Mouse (Mus musculus) bone marrow macrophage, adult 2 months (primary cell): ENCODE data around the gene Olfr1322.

Source experiments
- CTCF ChIP-seq: IDR thresholded peaks from 2 replicates; pipeline ENCODE4 v1.5.1; 2012; ENCODE audit warnings: low read depth, mild to moderate bottlenecking, low read length, moderate library complexity
- POLR2A ChIP-seq: IDR thresholded peaks from 2 replicates; pipeline ENCODE4 v1.6.1; 2012; ENCODE audit warnings: mild to moderate bottlenecking, low read depth, low read length, borderline replicate concordance

- TF ChIP-seq CTCF, result no peak
- no peak for TF ChIP-seq POLR2A
Observed at GRCm38 (mm10) chrX:49891383-49891782, at the start of gene Olfr1322.
